Mouse (Mus musculus) lung, embryonic 16.5 days (tissue): ENCODE measurements around the gene Anxa5. TPM values are rescaled to one million over a fixed set of nuclear protein-coding genes. Genes with fewer than 3 reads are reported as not detected.

Experiments used
- ATAC-seq: fragments of 200-750 bp; cut with Nextera tagmentation; 2 replicates; pipeline ENCODE4 v1.8.0; 2017; ENCODE audit warnings: low read depth, mild to moderate bottlenecking, moderate library complexity
- H3K27ac ChIP-seq: fragments of 300-500 bp; sonication (generic); 2 replicates; pipeline ENCODE4 v1.5.1; 2014; ENCODE audit warnings: mild to moderate bottlenecking, control low read depth, low read length
- H3K27me3 ChIP-seq: fragments of 300-500 bp; sonication (generic); 2 replicates; pipeline ENCODE4 v1.6.1; 2014; ENCODE audit warnings: low read depth, low read length, mixed read lengths; ENCODE audit not compliant: control insufficient read depth, insufficient read depth
- H3K36me3 ChIP-seq: fragments of 300-500 bp; sonication (generic); 2 replicates; pipeline ENCODE4 v1.6.1; 2014; ENCODE audit warnings: low read length; ENCODE audit not compliant: control insufficient read depth, insufficient read depth
- H3K4me1 ChIP-seq: fragments of 300-500 bp; sonication (generic); replicated peaks from 2 replicates; pipeline ENCODE4 v1.6.1; 2014; ENCODE audit warnings: low read length, mixed read lengths; ENCODE audit not compliant: control insufficient read depth, insufficient read depth
- H3K4me2 ChIP-seq: fragments of 300-500 bp; sonication (generic); 2 replicates; pipeline ENCODE4 v1.6.1; 2014; ENCODE audit warnings: low read depth, low read length, control low read depth
- H3K4me3 ChIP-seq: fragments of 300-500 bp; sonication (generic); 2 replicates; pipeline ENCODE4 v1.5.1; 2014; ENCODE audit warnings: mild to moderate bottlenecking, low read length, control low read depth
- H3K9ac ChIP-seq: fragments of 300-500 bp; sonication (generic); 2 replicates; pipeline ENCODE4 v1.6.1; 2014; ENCODE audit warnings: low read length, control low read depth
- H3K9me3 ChIP-seq: fragments of 300-500 bp; sonication (generic); 2 replicates; pipeline ENCODE4 v1.6.1; 2016; ENCODE audit warnings: low read length; ENCODE audit not compliant: control insufficient read depth
- WGBS: fragments of 180-500 bp; shearing (Covaris S2); extraction: QIAGEN DNeasy Blood & Tissue Kit; methylation state at CpG from one replicate; pipeline ENCODE4 v1.1.7; 2014; 5-methylcytosine and 5-hydroxymethylcytosine counted together
- polyA plus RNA-seq: library from polyadenylated mRNA; unstranded; fragments of >200 nt; fragmentation: Nextera tagmentation; extraction: Ambion mirVana; gene quantifications from 2 replicates; pipeline ENCODE4 v1.2.1, GENCODE M21; 2015

Gene Anxa5
- polyA plus RNA-seq = 424 and 464 TPM in 2 replicates

- peak within 1 kb of the TSS; percentile 81 for H3K9ac ChIP-seq
- peak within 1 kb of the TSS; percentile 91 for H3K27ac ChIP-seq
- H3K4me3 ChIP-seq = peak within 1 kb of the TSS; percentile 74
- H3K4me2 ChIP-seq = peak within 1 kb of the TSS; percentile 80
- H3K36me3 ChIP-seq = no peaks in the 10 kb centered on the region
- WGBS = 1% methylated on average over 32 of the region's 32 CpGs
- peak; percentile 99 for ATAC-seq
- no peaks in the 10 kb centered on the region for H3K9me3 ChIP-seq
- H3K27me3 ChIP-seq = no peaks in the 10 kb centered on the region
- H3K4me1 ChIP-seq = peaks cover 11% of the 10 kb centered on the region
Observed at GRCm38 (mm10) chr3:36475532-36476087, at the start of gene Anxa5, which contains the start of gene 1810062G17Rik. Anxa5 (minus strand) TSS chr3:36475894. 1810062G17Rik (plus strand) TSS chr3:36475937.

- no peak for ATAC-seq
- no peak overlapping the region for H3K27ac ChIP-seq
- 61% methylated on average over 3 of the region's 3 CpGs for WGBS
Observed at GRCm38 (mm10) chr3:36524466-36524865, 48.8 kb upstream of the Anxa5 start.

GRCm38 (mm10) chr3:36522137-36522536 lies 46.4 kb upstream of the Anxa5 start:
- no peaks in the 10 kb centered on the region for H3K36me3 ChIP-seq
- H3K4me1 ChIP-seq = peaks cover 2% of the 10 kb centered on the region; the same call in 1 of the 2 replicates
- WGBS = 16% methylated on average over 4 of the region's 4 CpGs
- H3K27ac ChIP-seq = no peak overlapping the region
- no peak overlapping the region for H3K4me3 ChIP-seq
- no peaks in the 10 kb centered on the region for H3K9me3 ChIP-seq
- H3K4me2 ChIP-seq = no peak overlapping the region
- peaks cover 18% of the 10 kb centered on the region for H3K27me3 ChIP-seq
- H3K9ac ChIP-seq = no peak overlapping the region
- ATAC-seq = no peak

More at GRCm38 (mm10) chr3:36524466-36524865, 48.8 kb upstream of the Anxa5 start:
- Histone ChIP-seq H3K4me2 (no peak overlapping the region), H3K27me3 (peaks cover 18% of the 10 kb centered on the region), H3K9ac (no peak overlapping the region), H3K9me3 (no peaks in the 10 kb centered on the region), H3K4me3 (no peak overlapping the region), H3K4me1 (peaks cover 2% of the 10 kb centered on the region; the same call in 1 of the 2 replicates), H3K36me3 (no peaks in the 10 kb centered on the region)

GRCm38 (mm10) chr3:36521073-36522060 lies 45.7 kb upstream of the Anxa5 start, which contains the start of gene Gm11549:
Gm11549 (minus strand) TSS chr3:36521813.
- under 1% methylated on average over 51 of the region's 51 CpGs for WGBS
- ATAC-seq = peak; percentile 70; the same call in 1 of the 2 replicates
- peak within 1 kb of the TSS; percentile 25 for H3K9ac ChIP-seq

GRCm38 (mm10) chr3:36516196-36516595 lies 40.5 kb upstream of the Anxa5 start:
- WGBS = 80% methylated on average over 9 of the region's 9 CpGs
- no peak for ATAC-seq
- no peak overlapping the region for H3K4me2 ChIP-seq

More at GRCm38 (mm10) chr3:36521073-36522060, 45.7 kb upstream of the Anxa5 start, which contains the start of gene Gm11549:
- Histone ChIP-seq H3K4me3 (peak within 1 kb of the TSS; percentile 45), H3K4me1 (peaks cover 2% of the 10 kb centered on the region; the same call in 1 of the 2 replicates), H3K36me3 (no peaks in the 10 kb centered on the region), H3K27me3 (peaks cover 18% of the 10 kb centered on the region), H3K4me2 (peak within 1 kb of the TSS; percentile 64), H3K27ac (no peak within 1 kb of the TSS), H3K9me3 (no peaks in the 10 kb centered on the region)

DNA sequence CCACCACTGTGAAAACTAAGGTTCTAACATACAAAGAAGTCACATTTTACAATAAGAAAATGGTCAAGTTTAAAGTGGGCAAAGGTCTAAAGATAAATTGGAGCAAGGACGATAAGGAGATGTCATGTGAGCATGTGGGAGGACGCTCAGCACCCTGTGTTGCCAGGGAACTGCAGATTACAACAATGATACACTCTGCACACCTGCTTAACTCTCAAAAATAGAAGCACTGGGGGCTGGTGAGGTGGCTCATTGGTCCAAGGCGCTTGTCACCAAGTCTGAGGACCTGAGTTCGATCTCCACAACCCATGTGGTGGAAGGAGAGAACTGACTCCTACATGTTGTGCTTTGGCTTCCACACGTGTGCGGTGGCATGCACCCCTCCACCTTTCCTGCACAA lies 35.8 kb upstream of the Anxa5 start:
- no peaks in the 10 kb centered on the region for H3K9me3 ChIP-seq
- no peak overlapping the region for H3K4me3 ChIP-seq
- H3K4me1 ChIP-seq = no peaks in the 10 kb centered on the region
- H3K27me3 ChIP-seq = no peaks in the 10 kb centered on the region
- no peak overlapping the region for H3K4me2 ChIP-seq
- no peaks in the 10 kb centered on the region for H3K36me3 ChIP-seq
- H3K27ac ChIP-seq = no peak overlapping the region
- ATAC-seq = no peak
- 81% methylated on average over 6 of the region's 6 CpGs for WGBS
- no peak overlapping the region for H3K9ac ChIP-seq

More at GRCm38 (mm10) chr3:36516196-36516595, 40.5 kb upstream of the Anxa5 start:
- Histone ChIP-seq H3K9ac (no peak overlapping the region), H3K4me3 (no peak overlapping the region), H3K9me3 (no peaks in the 10 kb centered on the region), H3K36me3 (no peaks in the 10 kb centered on the region), H3K27me3 (peaks cover 11% of the 10 kb centered on the region), H3K27ac (no peak overlapping the region), H3K4me1 (peaks cover 2% of the 10 kb centered on the region; the same call in 1 of the 2 replicates)

- H3K4me3 ChIP-seq = no peak overlapping the region
- H3K27me3 ChIP-seq = no peaks in the 10 kb centered on the region
- H3K9me3 ChIP-seq = no peaks in the 10 kb centered on the region
- no peaks in the 10 kb centered on the region for H3K4me1 ChIP-seq
- H3K4me2 ChIP-seq = no peak overlapping the region
- ATAC-seq = no peak
- 65% methylated on average over 10 of the region's 10 CpGs for WGBS
- no peaks in the 10 kb centered on the region for H3K36me3 ChIP-seq
- H3K27ac ChIP-seq = no peak overlapping the region
- H3K9ac ChIP-seq = no peak overlapping the region
Observed at GRCm38 (mm10) chr3:36505809-36506735, 30.4 kb upstream of the Anxa5 start.

DNA sequence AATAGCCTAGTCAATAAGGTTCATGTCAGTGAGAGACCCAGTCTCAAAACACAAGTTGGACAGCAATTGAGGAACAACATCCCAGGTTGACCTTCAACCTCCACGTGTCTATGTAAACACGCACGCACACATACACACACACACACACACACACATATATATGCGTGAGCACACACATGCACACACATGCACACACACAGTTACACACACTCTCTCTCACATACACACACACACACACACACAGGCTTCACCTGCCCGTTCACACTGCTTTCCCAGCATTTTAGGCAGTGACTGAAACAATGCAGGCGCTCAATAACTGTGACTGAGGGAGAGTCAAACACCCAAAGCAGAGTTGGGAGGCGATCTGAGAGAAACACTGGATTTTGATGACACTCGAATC lies 29.6 kb upstream of the Anxa5 start:
- WGBS = 80% methylated on average over 8 of the region's 8 CpGs
- ATAC-seq = no peak

More for the DNA sequence above, 29.6 kb upstream of the Anxa5 start:
- no peaks in the 10 kb centered on the region for H3K27me3 ChIP-seq
- H3K4me2 ChIP-seq = no peak overlapping the region
- no peak overlapping the region for H3K9ac ChIP-seq
- no peaks in the 10 kb centered on the region for H3K9me3 ChIP-seq
- no peaks in the 10 kb centered on the region for H3K36me3 ChIP-seq
- H3K27ac ChIP-seq = no peak overlapping the region
- no peaks in the 10 kb centered on the region for H3K4me1 ChIP-seq
- no peak overlapping the region for H3K4me3 ChIP-seq
